Mouse (Mus musculus) lung, embryonic 14.5 days (tissue): ENCODE measurements around the gene Rps17. TPM values are rescaled to one million over a fixed set of nuclear protein-coding genes. Genes with fewer than 3 reads are reported as not detected.

Experiments
- ATAC-seq: fragments of 200-750 bp; cut with Nextera tagmentation; 2 replicates; pipeline ENCODE4 v1.8.0; 2017; ENCODE audit warnings: mild to moderate bottlenecking, moderate TSS enrichment, moderate library complexity; ENCODE audit not compliant: insufficient read depth
- DNase-seq: peaks from one replicate; pipeline ENCODE4 v3.0.0-alpha.2; 2015
- H3K27ac ChIP-seq: fragments of 300-500 bp; sonication (generic); 2 replicates; pipeline ENCODE4 v1.5.1; 2014; ENCODE audit warnings: low read depth, mild to moderate bottlenecking, moderate library complexity
- H3K27me3 ChIP-seq: fragments of 300-500 bp; sonication (generic); 2 replicates; pipeline ENCODE4 v1.6.1; 2014; ENCODE audit warnings: low read length, control low read depth; ENCODE audit not compliant: insufficient read depth
- H3K36me3 ChIP-seq: fragments of 300-500 bp; sonication (generic); 2 replicates; pipeline ENCODE4 v1.6.1; 2014; ENCODE audit warnings: control low read depth; ENCODE audit not compliant: insufficient read depth
- H3K4me1 ChIP-seq: fragments of 300-500 bp; sonication (generic); 2 replicates; pipeline ENCODE4 v1.6.1; 2014; ENCODE audit warnings: antibody characterized with exemption, control low read depth; ENCODE audit not compliant: insufficient read depth
- H3K4me2 ChIP-seq: fragments of 300-500 bp; sonication (generic); 2 replicates; pipeline ENCODE4 v1.6.1; 2014; ENCODE audit warnings: mild to moderate bottlenecking
- H3K4me3 ChIP-seq: fragments of 300-500 bp; sonication (generic); 2 replicates; pipeline ENCODE4 v1.5.1; 2014; ENCODE audit warnings: low read depth, low read length
- H3K9ac ChIP-seq: fragments of 300-500 bp; sonication (generic); 2 replicates; pipeline ENCODE4 v1.6.1; 2014
- H3K9me3 ChIP-seq: fragments of 300-500 bp; sonication (generic); 2 replicates; pipeline ENCODE4 v1.6.1; 2016; ENCODE audit warnings: low read depth, low read length, control low read depth
- CTCF ChIP-seq: IDR thresholded peaks from 2 replicates; pipeline ENCODE4 v1.5.1; 2016; ENCODE audit warnings: antibody characterized with exemption, low read depth
- WGBS: fragments of 180-500 bp; shearing (Covaris S2); extraction: QIAGEN DNeasy Blood & Tissue Kit; methylation state at CpG from one replicate; pipeline ENCODE4 v1.1.7; 2014; 5-methylcytosine and 5-hydroxymethylcytosine counted together
- polyA plus RNA-seq: library from polyadenylated mRNA; unstranded; fragments of >200 nt; fragmentation: Nextera tagmentation; extraction: Ambion mirVana; gene quantifications from 2 replicates; pipeline ENCODE4 v1.2.1, GENCODE M21; 2014

The Rps17 gene
- polyA plus RNA-seq, 1 experiment from 2014 or later = 1,388 TPM

DNA sequence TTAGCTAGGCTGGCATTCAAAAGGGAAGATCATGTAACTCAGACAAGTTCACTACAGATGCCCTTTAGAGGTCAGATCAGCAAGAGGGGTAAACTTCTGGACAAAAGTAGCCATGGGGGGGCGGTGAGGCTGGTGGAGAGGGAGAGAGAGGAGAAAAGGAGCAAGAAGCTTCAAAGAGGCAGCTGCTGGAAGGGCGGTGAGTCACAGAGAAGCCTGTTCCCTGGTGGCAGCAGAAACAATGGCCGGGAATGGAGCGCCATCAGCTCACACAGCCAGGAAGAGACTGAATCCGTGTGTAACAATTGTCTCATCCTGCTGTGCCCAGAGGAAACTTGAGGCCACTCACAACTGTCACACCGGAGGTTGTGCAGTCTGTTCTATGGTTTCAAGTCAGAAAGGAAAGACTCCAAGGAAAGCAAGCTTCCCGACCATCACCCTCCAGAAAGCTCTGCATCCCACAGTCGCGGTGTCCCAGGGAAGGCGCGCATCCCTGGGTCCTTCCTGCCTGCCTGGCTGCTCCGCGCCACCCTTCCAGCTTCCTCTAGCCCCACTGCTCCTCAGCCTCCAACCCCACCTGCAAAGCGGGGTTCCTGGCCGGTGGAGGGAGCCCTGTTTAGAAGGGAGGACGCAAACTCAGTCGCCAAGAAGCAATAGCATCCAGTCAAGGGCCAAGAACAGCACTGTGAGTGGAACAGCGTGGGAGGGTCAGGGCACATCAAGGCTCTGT lies 9.2 kb downstream of the Rps17 start:
- no peaks in the 10 kb centered on the region for H3K9me3 ChIP-seq

DNA sequence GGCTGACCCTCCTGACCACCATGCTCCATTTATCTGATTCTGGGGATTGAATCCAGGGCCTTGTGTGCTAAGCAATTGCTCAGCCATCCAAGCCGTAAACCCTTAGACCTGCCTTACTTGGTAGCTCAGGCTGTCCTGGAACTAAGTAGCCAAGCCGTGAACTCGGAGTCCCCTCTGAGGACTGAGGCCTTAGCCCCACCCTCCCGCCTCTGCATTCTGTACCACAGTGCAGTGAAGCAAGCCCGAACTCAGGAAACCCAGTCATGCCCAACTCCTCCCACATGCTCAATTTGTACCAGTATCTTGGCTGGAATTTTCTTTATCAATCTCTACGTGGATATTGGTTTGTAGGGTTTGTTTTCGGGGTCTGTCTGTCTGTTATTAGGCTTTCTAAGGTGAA lies 13.2 kb downstream of the Rps17 start:
- H3K4me3 ChIP-seq = no peak overlapping the region
- H3K9ac ChIP-seq = no peak overlapping the region
- H3K4me2 ChIP-seq = no peak overlapping the region
- ATAC-seq (no peak), DNase-seq (no peak)
- no peaks in the 10 kb centered on the region for H3K9me3 ChIP-seq
- WGBS = 83% methylated on average over 7 of the region's 7 CpGs
- H3K27ac ChIP-seq = no peak overlapping the region
- no peaks in the 10 kb centered on the region for H3K4me1 ChIP-seq
- no peaks in the 10 kb centered on the region for H3K27me3 ChIP-seq
- TF ChIP-seq CTCF = no peak
- peaks cover 54% of the 10 kb centered on the region for H3K36me3 ChIP-seq

More for the DNA sequence above, 9.2 kb downstream of the Rps17 start:
- Histone ChIP-seq H3K27ac (peak overlapping the region; percentile 69), H3K4me1 (no peaks in the 10 kb centered on the region), H3K4me2 (peak overlapping the region; percentile 23; the same call in 1 of the 2 replicates), H3K9ac (no peak overlapping the region), H3K27me3 (no peaks in the 10 kb centered on the region), H3K4me3 (no peak overlapping the region), H3K36me3 (peaks cover 72% of the 10 kb centered on the region)
- TF ChIP-seq CTCF = no peak; the same call in 1 of the 2 replicates
- ATAC-seq (peak; percentile 39; the same call in 1 of the 2 replicates), DNase-seq (peak; percentile 51)
- 72% methylated on average over 18 of the region's 18 CpGs for WGBS

DNA sequence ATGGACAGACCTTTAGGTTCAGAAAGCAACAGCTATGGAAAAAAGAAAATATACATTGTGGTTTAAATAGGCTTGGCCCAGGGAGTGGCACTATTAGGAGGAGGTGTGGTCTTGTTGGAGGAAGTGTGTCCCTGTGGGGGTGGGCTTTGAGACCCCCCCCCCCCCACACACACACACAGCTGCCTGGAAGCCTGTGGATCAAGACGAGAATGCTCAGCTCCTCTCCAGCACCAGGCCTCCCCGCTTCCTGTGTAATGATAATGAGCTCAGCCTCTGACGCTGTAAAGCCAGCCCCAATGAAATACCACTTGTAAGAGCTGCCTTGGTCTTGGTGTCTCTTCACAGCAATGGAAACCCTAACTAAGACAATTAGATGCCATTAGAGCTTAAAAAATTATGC lies 14.3 kb downstream of the Rps17 start:
- H3K9ac ChIP-seq = no peak overlapping the region
- ATAC-seq = no peak
- DNase-seq = peak; percentile 27
- no peak for TF ChIP-seq CTCF
- no peaks in the 10 kb centered on the region for H3K4me1 ChIP-seq
- H3K4me3 ChIP-seq = no peak overlapping the region
- H3K4me2 ChIP-seq = no peak overlapping the region
- H3K27me3 ChIP-seq = no peaks in the 10 kb centered on the region
- no peak overlapping the region for H3K27ac ChIP-seq
- H3K9me3 ChIP-seq = no peaks in the 10 kb centered on the region
- H3K36me3 ChIP-seq = peaks cover 43% of the 10 kb centered on the region
- WGBS = 30% methylated on average over 3 of the region's 3 CpGs

DNA sequence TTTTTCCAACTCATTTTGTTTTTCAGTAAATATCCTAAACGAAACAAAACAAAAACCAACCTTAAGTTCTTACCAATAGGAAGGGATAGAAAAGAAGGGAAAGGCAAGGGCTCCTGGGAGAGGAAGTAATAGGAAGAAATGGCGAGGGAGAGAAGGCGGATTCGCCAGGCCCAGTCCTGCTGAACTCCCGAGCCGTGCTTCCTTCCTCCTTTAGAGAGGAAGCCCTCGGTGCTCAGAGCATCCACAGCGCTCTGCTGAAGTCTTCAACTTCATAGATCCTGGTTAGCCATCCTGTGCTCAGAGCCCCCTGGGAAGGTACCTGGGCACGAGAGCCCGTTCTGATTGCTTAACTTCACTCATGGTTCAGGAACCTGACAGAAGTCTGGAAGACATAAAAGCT lies 17.4 kb downstream of the Rps17 start:
- ATAC-seq (no peak), DNase-seq (no peak)
- no peak for TF ChIP-seq CTCF
- peaks cover 24% of the 10 kb centered on the region for H3K36me3 ChIP-seq
- H3K27ac ChIP-seq = no peak overlapping the region
- H3K27me3 ChIP-seq = no peaks in the 10 kb centered on the region
- no peaks in the 10 kb centered on the region for H3K4me1 ChIP-seq
- no peak overlapping the region for H3K4me2 ChIP-seq
- no peaks in the 10 kb centered on the region for H3K9me3 ChIP-seq
- H3K9ac ChIP-seq = no peak overlapping the region
- 75% methylated on average over 10 of the region's 10 CpGs for WGBS
- no peak overlapping the region for H3K4me3 ChIP-seq

DNA sequence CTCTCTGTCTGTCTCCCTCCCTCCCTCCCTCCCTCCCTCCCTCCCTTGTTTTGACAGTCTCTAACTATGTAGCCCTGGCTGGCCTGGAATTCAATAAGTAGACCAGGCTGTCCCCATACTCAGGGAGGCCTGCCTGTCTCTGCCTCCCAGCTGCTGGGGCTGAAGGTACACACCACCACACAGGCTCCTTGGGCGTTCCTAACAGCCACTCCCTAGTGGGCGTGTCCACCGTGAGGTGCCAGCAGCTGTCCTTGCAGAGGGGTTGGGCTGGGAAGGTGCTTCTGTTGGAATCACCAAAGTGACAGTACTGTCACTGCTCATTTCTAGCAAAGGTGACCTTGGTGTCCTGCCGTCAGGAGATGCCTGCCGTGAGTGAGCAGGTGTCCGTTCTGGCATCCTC lies 18.2 kb downstream of the Rps17 start:
- H3K4me3 ChIP-seq = no peak overlapping the region
- no peak overlapping the region for H3K27ac ChIP-seq
- no peak for ATAC-seq
- no peaks in the 10 kb centered on the region for H3K4me1 ChIP-seq
- H3K9ac ChIP-seq = no peak overlapping the region
- WGBS = 72% methylated on average over 6 of the region's 6 CpGs
- H3K27me3 ChIP-seq = no peaks in the 10 kb centered on the region
- H3K4me2 ChIP-seq = no peak overlapping the region
- peaks cover 18% of the 10 kb centered on the region; the same call in 1 of the 2 replicates for H3K36me3 ChIP-seq
- DNase-seq = no peak
- TF ChIP-seq CTCF = no peak
- no peaks in the 10 kb centered on the region for H3K9me3 ChIP-seq

DNA sequence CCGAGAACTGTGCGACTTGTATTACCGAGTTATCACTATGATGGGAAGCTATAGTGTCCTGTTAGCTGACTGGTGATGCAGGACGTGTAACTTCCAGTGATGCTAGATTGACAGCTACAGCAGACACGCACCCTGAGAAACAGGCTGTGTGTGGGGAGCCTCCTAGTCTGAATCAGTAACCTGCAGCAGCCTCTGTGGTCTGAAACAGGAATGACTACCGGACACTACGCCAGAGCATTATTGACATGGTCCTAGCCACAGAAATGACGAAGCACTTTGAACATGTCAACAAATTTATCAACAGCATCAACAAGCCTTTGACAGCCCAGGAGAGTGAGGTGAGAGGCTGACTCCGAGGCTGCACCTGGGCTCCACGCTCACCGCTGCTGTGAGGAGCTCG lies 19.0 kb downstream of the Rps17 start:
- WGBS = 64% methylated on average over 12 of the region's 12 CpGs
- Histone ChIP-seq H3K9me3 (no peaks in the 10 kb centered on the region), H3K27ac (no peak overlapping the region), H3K4me3 (no peak overlapping the region), H3K9ac (no peak overlapping the region), H3K4me1 (no peaks in the 10 kb centered on the region), H3K27me3 (no peaks in the 10 kb centered on the region), H3K36me3 (peaks cover 16% of the 10 kb centered on the region; the same call in 1 of the 2 replicates), H3K4me2 (no peak overlapping the region)
- DNase-seq (no peak), ATAC-seq (no peak)
- TF ChIP-seq CTCF = no peak

DNA sequence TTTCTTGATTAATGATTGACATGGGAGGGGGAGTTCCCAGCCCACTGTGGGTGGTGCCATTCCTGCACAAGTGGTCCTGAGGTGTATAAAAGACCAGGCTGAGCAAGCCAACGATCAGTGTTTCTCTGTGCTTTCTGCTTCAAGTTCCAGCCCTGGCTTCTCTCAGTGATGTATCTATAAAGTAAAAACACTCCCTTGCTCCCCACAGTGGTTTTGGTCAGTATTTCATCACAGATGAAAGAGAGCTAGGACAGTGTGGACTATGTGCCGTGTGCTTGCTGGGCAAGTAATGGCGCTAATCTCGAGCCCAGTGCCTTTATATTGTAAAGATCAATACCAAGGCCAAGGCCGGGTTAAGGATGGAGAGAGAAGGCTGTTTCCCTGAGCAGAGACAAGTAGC lies 23.3 kb downstream of the Rps17 start:
- whole genome bisulfite sequencing = 80% methylated on average over 5 of the region's 5 CpGs
- TF ChIP-seq CTCF = peak; percentile 36
- H3K9ac ChIP-seq = no peak overlapping the region
- no peaks in the 10 kb centered on the region for H3K27me3 ChIP-seq
- no peaks in the 10 kb centered on the region for H3K9me3 ChIP-seq
- no peak overlapping the region for H3K4me3 ChIP-seq
- DNase-seq (peak; percentile 41), ATAC-seq (peak; percentile 17; the same call in 1 of the 2 replicates)
- no peaks in the 10 kb centered on the region for H3K4me1 ChIP-seq
- no peaks in the 10 kb centered on the region for H3K36me3 ChIP-seq
- no peak overlapping the region for H3K4me2 ChIP-seq
- no peak overlapping the region for H3K27ac ChIP-seq
